Mouse (Mus musculus): Measurements from ENCODE around the gene Idh3g. TPM values are rescaled to one million over a fixed set of nuclear protein-coding genes. Genes with fewer than 3 reads are reported as not detected.

Idh3g gene
- 144 to 159 TPM (median 154 TPM) in 4 replicates for total RNA-seq (2023)

GRCm38 (mm10) chrX:73786364-73787224, at the start of gene Idh3g, which contains the start of gene Ssr4:
Gene Idh3g, minus strand, starts transcription at chrX:73786897.
Gene Ssr4, plus strand, starts transcription at chrX:73787028.

GRCm38 (mm10) chrX:73824185-73825151, 37.8 kb upstream of the Idh3g start, which contains the start of gene Pdzd4:
Gene Pdzd4, minus strand, starts transcription at chrX:73824969.

GRCm38 (mm10) chrX:73774168-73774760, 12.4 kb downstream of the Idh3g start, which contains the start of gene Srpk3:
Gene Srpk3, plus strand, starts transcription at chrX:73774405.

GRCm38 (mm10) chrX:73756334-73757140, 30.2 kb downstream of the Idh3g start, which contains the start of gene Plxnb3:
Gene Plxnb3, plus strand, starts transcription at chrX:73757090.

Other genes with a start within 250 kb of the Idh3g start
- gene Dusp9, start 147.5 kb downstream of the Idh3g start, total RNA-seq (2023) = not detected in 4 replicates
- gene Pnck, start 126.8 kb downstream of the Idh3g start, total RNA-seq (2023) = 1.1 TPM in 1 of 4 replicates, not detected in the others
- 0.64 to 1.6 TPM in 2 of 4 replicates, not detected in the others for gene Slc6a8, start 113.7 kb downstream of the Idh3g start, total RNA-seq (2023)
- gene Bcap31, start 70.7 kb downstream of the Idh3g start, total RNA-seq (2023) = 127 to 144 TPM (median 136 TPM) in 4 replicates
- 67.1 to 75.5 TPM (median 69.5 TPM) in 4 replicates for gene Abcd1, start 70.3 kb downstream of the Idh3g start, total RNA-seq (2023)
- gene Plxnb3, start 29.8 kb downstream of the Idh3g start, total RNA-seq (2023) = 0.09 TPM in 1 of 4 replicates, not detected in the others
- gene Srpk3, start 12.5 kb downstream of the Idh3g start, total RNA-seq (2023) = 162 to 174 TPM (median 166 TPM) in 4 replicates
- gene Ssr4, start 131 bp upstream of the Idh3g start, total RNA-seq (2023) = 126 to 139 TPM (median 134 TPM) in 4 replicates
- gene Pdzd4, start 38.1 kb upstream of the Idh3g start, total RNA-seq (2023) = 0.52 to 1.3 TPM (median 0.90 TPM) in 4 replicates
- gene Avpr2, start 105.2 kb upstream of the Idh3g start, total RNA-seq (2023) = 0.21 TPM in 1 of 4 replicates, not detected in the others
- 16.2 to 21.5 TPM (median 17.9 TPM) in 4 replicates for gene L1cam, start 109.2 kb upstream of the Idh3g start, total RNA-seq (2023)
- gene Arhgap4, start 135.0 kb upstream of the Idh3g start, total RNA-seq (2023) = 327 to 363 TPM (median 346 TPM) in 4 replicates
- gene Naa10, start 135.0 kb upstream of the Idh3g start, total RNA-seq (2023) = 47.6 to 57.0 TPM (median 52.9 TPM) in 4 replicates
- gene Renbp, start 144.0 kb upstream of the Idh3g start, total RNA-seq (2023) = 36.1 to 45.6 TPM (median 43.1 TPM) in 4 replicates
- 107 to 120 TPM (median 111 TPM) in 4 replicates for gene Hcfc1, start 179.5 kb upstream of the Idh3g start, total RNA-seq (2023)
- gene Irak1, start 237.0 kb upstream of the Idh3g start, total RNA-seq (2023) = 179 to 208 TPM (median 199 TPM) in 4 replicates